Comparison of ENCODE assay signal across 24 mouse cellular contexts in the genomic region with DNA sequence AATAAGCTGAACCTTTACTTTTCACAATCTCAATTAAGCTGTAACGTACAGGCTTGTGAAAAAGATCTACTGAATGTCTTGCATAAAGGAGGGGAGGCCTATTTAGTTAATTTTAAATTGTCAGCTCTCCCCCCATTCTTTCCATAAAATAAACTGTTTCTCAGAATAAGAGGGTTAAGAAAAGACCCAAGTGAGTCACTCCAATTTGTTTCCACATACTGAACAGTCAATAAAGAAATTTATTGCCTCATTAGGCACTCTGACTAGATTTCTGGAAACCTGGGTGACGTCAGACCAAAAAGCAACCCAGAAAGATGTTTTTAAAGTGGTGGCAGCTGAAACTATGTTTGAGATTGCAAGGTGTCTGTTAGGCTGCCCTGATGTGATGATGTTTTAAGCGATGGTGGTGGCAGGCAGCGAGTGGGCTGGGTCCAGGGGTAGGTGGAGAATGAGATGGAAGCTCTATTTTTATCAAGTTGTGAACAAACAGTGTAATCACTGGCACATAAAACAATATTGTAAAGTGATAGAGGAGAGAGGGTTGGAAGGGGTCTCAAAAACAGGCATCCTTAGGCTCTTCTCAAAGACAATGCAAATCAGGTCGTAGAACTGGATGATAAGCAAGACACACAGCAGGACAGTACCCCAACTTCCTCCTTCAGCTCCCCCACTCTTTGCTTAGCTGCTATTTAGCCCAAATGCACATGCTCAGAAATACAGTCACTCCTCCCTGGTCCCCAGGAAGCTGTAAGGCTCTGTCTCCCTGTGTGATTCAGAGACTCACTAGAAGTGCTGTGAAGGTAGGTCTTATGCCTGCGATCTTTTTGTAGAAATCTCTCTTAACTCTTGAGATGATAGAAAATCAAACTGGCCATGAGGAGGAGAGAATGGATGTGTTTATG.
DNase-seq lines count a peak whose midpoint lies in the region; ATAC-seq and TF ChIP-seq lines count a peak whose summit lies in the region.
"Had no signal": no experiment of that assay in that cellular context is flagged by ENCODE, and none has a peak within 500 bp of the region (broad histone marks: within the 10 kb centered on the region; RNA-seq: fewer than 3 reads in every experiment).

No protein-coding gene starts in this region.

- peak; percentile 53 for DNase-seq in layer of hippocampus, adult 9-11 months
- no peak for DNase-seq in layer of hippocampus, postnatal 10 days (ENCODE audit: low spot score in 2 of 2)
- peak; percentile 78 for DNase-seq in brain, embryonic 14.5 days (ENCODE audit: low read depth)
- no peak for DNase-seq in kidney, postnatal 4 days
- DNase-seq: adrenal gland, postnatal 25 days; B cell, adult 2 months; cerebellum, adult 18-20 months; cerebellum, postnatal 14 days; heart, postnatal 14 days; kidney, adult 11 months; lung, adult 2 months; lung, postnatal 14 days; right cerebral cortex, postnatal 4 days; thymus, postnatal 14 days had no signal

- peak; percentile 77 for ATAC-seq in forebrain, embryonic 15.5 days (replicated peaks)
- no peak for ATAC-seq in hindbrain, embryonic 12.5 days (ENCODE audit: low FRiP score)
- ATAC-seq in CD4-positive, CD25-positive, alpha-beta regulatory T cell, adult 4 months: no peak
- ATAC-seq: liver, embryonic 12.5 days; midbrain, embryonic 13.5 days had no signal

- peaks cover 15% of the 10 kb centered on the region for H3K4me1 ChIP-seq in forebrain, embryonic 15.5 days
- no peaks in the 10 kb centered on the region for H3K4me1 ChIP-seq in hindbrain, embryonic 12.5 days
- H3K4me1 ChIP-seq: embryonic facial prominence, embryonic 12.5 days; heart, embryonic 13.5 days; liver, embryonic 12.5 days; megakaryocyte, embryonic 14.5 days; midbrain, embryonic 13.5 days had no signal

- no peak for TF ChIP-seq POLR2A in brain, embryonic 14.5 days (IDR thresholded peaks at IDR 0.05; ENCODE audit: borderline replicate concordance, extremely low read depth, insufficient read depth, insufficient read length, poor library complexity, severe bottlenecking)

- H3K27me3 ChIP-seq in forebrain, embryonic 15.5 days: no peaks in the 10 kb centered on the region
- no peaks in the 10 kb centered on the region for H3K27me3 ChIP-seq in hindbrain, embryonic 12.5 days
- H3K27me3 ChIP-seq: embryonic facial prominence, embryonic 12.5 days; heart, embryonic 13.5 days; hindbrain, embryonic 13.5 days; liver, embryonic 12.5 days; megakaryocyte, embryonic 14.5 days; midbrain, embryonic 13.5 days had no signal

- no peak overlapping the region for H3K4me2 ChIP-seq in forebrain, embryonic 15.5 days (replicated peaks)
- no peak overlapping the region for H3K4me2 ChIP-seq in hindbrain, embryonic 12.5 days (replicated peaks)
- H3K4me2 ChIP-seq: embryonic facial prominence, embryonic 12.5 days; heart, embryonic 13.5 days; hindbrain, embryonic 13.5 days; limb, embryonic 13.5 days; liver, embryonic 12.5 days; midbrain, embryonic 13.5 days had no signal

- H3K36me3 ChIP-seq in forebrain, embryonic 15.5 days: no peaks in the 10 kb centered on the region
- H3K36me3 ChIP-seq in hindbrain, embryonic 12.5 days: no peaks in the 10 kb centered on the region
- H3K36me3 ChIP-seq: embryonic facial prominence, embryonic 12.5 days; heart, embryonic 13.5 days; hindbrain, embryonic 13.5 days; limb, embryonic 13.5 days; liver, embryonic 12.5 days had no signal

- TF ChIP-seq CTCF in brain, embryonic 14.5 days (IDR thresholded peaks at IDR 0.05; ENCODE audit: borderline replicate concordance, extremely low read depth, insufficient read depth, insufficient read length): no peak

- H3K9me3 ChIP-seq in forebrain, embryonic 15.5 days: no peaks in the 10 kb centered on the region
- no peaks in the 10 kb centered on the region for H3K9me3 ChIP-seq in hindbrain, embryonic 12.5 days (replicated peaks)
- H3K9me3 ChIP-seq: embryonic facial prominence, embryonic 12.5 days; heart, embryonic 13.5 days; hindbrain, embryonic 13.5 days; limb, embryonic 13.5 days; liver, embryonic 12.5 days; megakaryocyte, embryonic 14.5 days; midbrain, embryonic 13.5 days had no signal

- WGBS in forebrain, embryonic 15.5 days: 26% methylated on average over 6 of the region's 6 CpGs
- WGBS in hindbrain, embryonic 12.5 days: 69% methylated on average over 6 of the region's 6 CpGs

- no peak overlapping the region for H3K4me3 ChIP-seq in forebrain, embryonic 15.5 days
- H3K4me3 ChIP-seq in hindbrain, embryonic 12.5 days: no peak overlapping the region
- H3K4me3 ChIP-seq: embryonic facial prominence, embryonic 12.5 days; heart, embryonic 13.5 days; hindbrain, embryonic 13.5 days; limb, embryonic 13.5 days; liver, embryonic 12.5 days; megakaryocyte, embryonic 14.5 days; midbrain, embryonic 13.5 days had no signal

- H3K9ac ChIP-seq in forebrain, embryonic 15.5 days (replicated peaks): no peak overlapping the region
- H3K9ac ChIP-seq in hindbrain, embryonic 12.5 days: no peak overlapping the region
- H3K9ac ChIP-seq: embryonic facial prominence, embryonic 12.5 days; heart, embryonic 13.5 days; hindbrain, embryonic 13.5 days; limb, embryonic 13.5 days; liver, embryonic 12.5 days; midbrain, embryonic 13.5 days had no signal

- peak overlapping the region; percentile 54 for H3K27ac ChIP-seq in forebrain, embryonic 15.5 days (replicated peaks)
- no peak overlapping the region for H3K27ac ChIP-seq in hindbrain, embryonic 12.5 days
- H3K27ac ChIP-seq: embryonic facial prominence, embryonic 12.5 days; heart, embryonic 13.5 days; hindbrain, embryonic 13.5 days; limb, embryonic 13.5 days; liver, embryonic 12.5 days had no signal

Comparison
In these comparisons a context has a peak if more than half of its experiments do, and no peak if none do; other contexts are left out.
1. DNase-seq: peak in layer of hippocampus, adult 9-11 months (single experiment) and brain, embryonic 14.5 days (single experiment); none in layer of hippocampus, postnatal 10 days (0 of 2) and kidney, postnatal 4 days (0 of 2).